Mouse (Mus musculus) spleen, embryonic (tissue): Measurements from ENCODE around the gene 0610009B22Rik.

Source experiments
- CTCF ChIA-PET: fragments of 350-600 bp; sonication (Branson Sonifier 250); formaldehyde crosslinking; loops from one replicate; lab custom pipeline; 2022; lab: Charles Lee

0610009B22Rik gene

DNA sequence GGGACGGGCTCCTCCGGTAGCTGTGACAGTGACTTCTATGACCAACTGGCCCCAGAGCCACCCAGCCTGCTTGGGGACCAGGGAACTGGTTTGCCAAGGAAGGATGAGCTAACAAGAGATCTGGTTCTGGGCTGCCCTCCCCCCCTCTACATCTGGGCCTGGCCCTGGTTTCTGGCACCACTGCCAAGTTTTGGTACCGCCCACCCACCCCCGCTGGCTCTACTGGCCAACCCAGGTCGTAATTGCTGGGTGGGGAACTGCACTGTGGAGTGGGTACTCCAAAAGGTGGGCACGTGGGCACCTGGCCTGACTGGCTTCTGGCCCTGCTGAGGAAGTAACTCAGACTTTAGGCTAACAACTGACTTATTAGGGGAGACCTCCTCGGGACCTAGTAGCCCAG is 47.9 kb downstream of the 0610009B22Rik start:
- CTCF ChIA-PET = interaction anchor here (0.5 to 0.7 kb wide), 3 partner anchors 11 to 51 kb away, joined by 3 to 6 read pairs (median 3); partner anchors contain the start of gene 0610009B22Rik

- CTCF ChIA-PET = interaction anchor here (0.7 to 0.9 kb wide), 2 partner anchors 23 to 32 kb away, joined by 3 to 5 read pairs; no protein-coding TSS in a partner anchor
Observed at GRCm38 (mm10) chr11:51638497-51638896, 50.2 kb downstream of the 0610009B22Rik start.

DNA sequence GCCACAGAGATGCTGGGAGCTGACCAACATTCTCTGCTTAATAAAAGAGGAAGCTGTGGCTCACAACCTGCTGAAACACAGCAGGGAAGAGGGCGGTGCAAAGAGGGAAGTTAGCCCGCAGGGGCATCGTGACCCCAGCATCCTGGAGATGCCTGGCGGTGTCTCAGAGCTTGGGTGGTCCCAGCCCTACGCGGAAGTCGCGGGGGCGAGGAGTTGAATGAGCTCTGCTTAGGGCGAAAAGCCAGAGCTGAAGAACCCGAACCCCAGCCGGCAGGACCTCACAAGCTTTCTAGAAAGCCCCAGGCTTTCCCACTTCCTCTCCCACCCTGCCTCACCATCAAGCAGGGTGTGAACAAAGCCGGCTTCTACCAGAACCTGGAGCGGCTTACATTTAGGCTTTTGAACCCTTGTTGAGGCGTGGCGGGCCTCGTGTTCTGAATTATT is 50.7 kb downstream of the 0610009B22Rik start:
- CTCF ChIA-PET = interaction anchor here (0.9 kb wide), 1 partner anchor 22 kb away, joined by 5 read pairs; no protein-coding TSS in a partner anchor

DNA sequence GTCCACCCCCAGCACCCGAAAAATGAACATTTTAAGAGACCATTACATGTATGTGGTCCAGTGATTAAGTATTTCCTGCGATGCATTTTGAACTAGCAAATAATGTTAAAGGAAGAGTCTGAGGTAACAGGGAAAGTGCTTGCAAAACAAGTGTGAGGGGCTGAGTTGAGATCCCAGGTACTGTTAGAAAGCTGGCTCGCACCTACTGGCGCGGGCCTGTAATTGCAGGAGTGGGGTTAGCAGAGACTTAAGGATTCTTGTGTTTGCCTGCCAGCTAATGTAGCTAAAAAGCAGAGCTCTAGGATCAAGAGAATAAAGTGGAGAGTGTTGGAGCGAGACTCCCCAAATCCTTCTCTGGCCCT is 52.4 kb downstream of the 0610009B22Rik start:
- CTCF ChIA-PET = interaction anchor here (1.1 to 1.2 kb wide), 2 partner anchors 7 to 13 kb away, joined by 3 to 6 read pairs; no protein-coding TSS in a partner anchor

DNA sequence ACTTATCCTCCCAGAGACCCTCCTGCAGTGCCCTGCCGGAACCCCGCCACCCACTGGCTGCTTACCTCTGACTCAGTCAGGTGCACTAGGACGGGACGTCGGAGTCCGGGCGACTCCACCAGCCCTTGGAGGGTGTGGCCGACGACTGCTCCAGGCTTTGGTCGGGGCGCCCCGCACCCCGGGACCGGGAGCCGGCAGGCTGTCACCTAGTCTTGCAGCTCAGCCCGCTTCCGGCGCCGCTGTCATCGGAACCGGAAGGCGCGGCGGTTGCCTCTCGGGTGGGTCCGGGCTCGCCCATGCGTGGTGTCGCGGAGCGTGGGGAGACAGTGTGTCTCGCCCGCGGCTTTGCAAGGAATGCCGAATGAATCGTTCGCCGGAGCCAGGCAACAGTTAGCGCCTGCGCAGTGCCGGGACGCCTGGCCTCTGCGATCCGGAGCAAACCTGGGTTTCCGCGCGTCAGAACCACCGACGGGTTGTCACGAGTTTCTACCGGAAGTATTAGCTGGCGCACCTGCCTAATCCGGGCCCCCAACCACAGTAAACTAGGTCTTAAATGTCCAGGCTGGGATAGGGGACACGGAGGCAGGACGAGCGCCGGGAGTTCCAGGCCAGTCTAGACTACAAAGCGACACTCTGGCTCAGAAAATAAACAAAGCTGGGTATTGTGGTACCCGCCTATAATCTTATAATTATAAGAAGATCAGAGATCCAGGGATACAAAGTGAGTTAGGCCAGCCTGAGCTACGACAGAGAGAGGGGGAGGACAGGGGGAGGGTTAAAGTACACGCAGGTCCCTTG is 53.0 kb downstream of the 0610009B22Rik start, which contains the start of gene Rmnd5b:
Gene Rmnd5b, minus strand, starts transcription at position 372 of the 798 bp plus-strand sequence.
- CTCF ChIA-PET = interaction anchor here (0.6 to 1.2 kb wide), 3 partner anchors 8 to 139 kb away, joined by 3 to 6 read pairs (median 3); no protein-coding TSS in a partner anchor
